Mouse (Mus musculus): ENCODE measurements at regions not wholly inside any gene's neighbourhood (a gene's known extent, or its start where the extent isn't known, plus 50 kb on each side); places are given as distances from the start of the nearest gene placed in this dataset.

- ATAC-seq (ENCODE audit: low FRiP score, low read depth): no peak
- H3K4me2 ChIP-seq (replicated peaks): no peak overlapping the region
- no peak overlapping the region for H3K9ac ChIP-seq
- H3K27ac ChIP-seq: no peak overlapping the region
- no peaks in the 10 kb centered on the region for H3K9me3 ChIP-seq
- WGBS: 70% methylated on average over 6 of the region's 6 CpGs
- no peaks in the 10 kb centered on the region for H3K36me3 ChIP-seq
- no peaks in the 10 kb centered on the region for H3K27me3 ChIP-seq (replicated peaks)
- H3K4me3 ChIP-seq: no peak overlapping the region
- H3K4me1 ChIP-seq: no peaks in the 10 kb centered on the region
These were observed 163.6 kb upstream of the Otx2 start for GRCm38 (mm10) chr14:48837181-48837580.

- Histone ChIP-seq H3K4me2 (replicated peaks) (no peak overlapping the region), H3K4me3 (no peak overlapping the region), H3K27ac (no peak overlapping the region), H3K9ac (no peak overlapping the region), H3K4me1 (no peaks in the 10 kb centered on the region), H3K27me3 (replicated peaks) (no peaks in the 10 kb centered on the region), H3K36me3 (no peaks in the 10 kb centered on the region), H3K9me3 (no peaks in the 10 kb centered on the region)
- ATAC-seq (ENCODE audit: low FRiP score, low read depth): no peak
- 38% methylated on average over 2 of the region's 2 CpGs for WGBS
These were observed 162.5 kb upstream of the Otx2 start for GRCm38 (mm10) chr14:48836071-48836470.

- Histone ChIP-seq H3K4me2 (replicated peaks) (no peak overlapping the region), H3K9ac (no peak overlapping the region), H3K9me3 (no peaks in the 10 kb centered on the region), H3K27ac (no peak overlapping the region), H3K27me3 (replicated peaks) (no peaks in the 10 kb centered on the region), H3K36me3 (no peaks in the 10 kb centered on the region), H3K4me1 (no peaks in the 10 kb centered on the region), H3K4me3 (no peak overlapping the region)
- WGBS: 97% methylated on average over 2 of the region's 2 CpGs
- no peak for ATAC-seq (ENCODE audit: low FRiP score, low read depth)
These were observed 160.8 kb upstream of the Otx2 start for GRCm38 (mm10) chr14:48834416-48834815.

- Histone ChIP-seq H3K4me2 (replicated peaks) (no peak overlapping the region), H3K27ac (no peak overlapping the region), H3K27me3 (replicated peaks) (no peaks in the 10 kb centered on the region), H3K4me1 (no peaks in the 10 kb centered on the region), H3K9ac (no peak overlapping the region), H3K36me3 (no peaks in the 10 kb centered on the region), H3K4me3 (no peak overlapping the region), H3K9me3 (no peaks in the 10 kb centered on the region)
- no peak for ATAC-seq (ENCODE audit: low FRiP score, low read depth)
- WGBS: 73% methylated on average over 5 of the region's 5 CpGs
These were observed 152.8 kb upstream of the Otx2 start for GRCm38 (mm10) chr14:48826421-48826820.

GRCm38 (mm10) chr14:48824375-48824774 lies 150.8 kb upstream of the Otx2 start:
- no peak overlapping the region for H3K4me2 ChIP-seq (replicated peaks)
- no peaks in the 10 kb centered on the region for H3K9me3 ChIP-seq
- H3K4me3 ChIP-seq: no peak overlapping the region
- no peaks in the 10 kb centered on the region for H3K4me1 ChIP-seq
- no peak overlapping the region for H3K27ac ChIP-seq
- WGBS: 72% methylated on average over 3 of the region's 3 CpGs
- H3K36me3 ChIP-seq: no peaks in the 10 kb centered on the region
- no peak for ATAC-seq (ENCODE audit: low FRiP score, low read depth)
- no peak overlapping the region for H3K9ac ChIP-seq
- no peaks in the 10 kb centered on the region for H3K27me3 ChIP-seq (replicated peaks)

GRCm38 (mm10) chr14:48815941-48816340 lies 142.3 kb upstream of the Otx2 start:
- ATAC-seq (ENCODE audit: low FRiP score, low read depth): no peak

GRCm38 (mm10) chr14:48815231-48815728 lies 141.7 kb upstream of the Otx2 start:
- H3K4me1 ChIP-seq: no peaks in the 10 kb centered on the region
- no peaks in the 10 kb centered on the region for H3K27me3 ChIP-seq (replicated peaks)
- WGBS: 43% methylated on average over 8 of the region's 8 CpGs
- H3K27ac ChIP-seq: no peak overlapping the region
- H3K9me3 ChIP-seq: no peaks in the 10 kb centered on the region
- H3K9ac ChIP-seq: no peak overlapping the region
- ATAC-seq (ENCODE audit: low FRiP score, low read depth): no peak
- no peak overlapping the region for H3K4me3 ChIP-seq
- no peak overlapping the region for H3K4me2 ChIP-seq (replicated peaks)
- no peaks in the 10 kb centered on the region for H3K36me3 ChIP-seq

More at GRCm38 (mm10) chr14:48815941-48816340, 142.3 kb upstream of the Otx2 start:
- Histone ChIP-seq H3K9ac (no peak overlapping the region), H3K4me2 (replicated peaks) (no peak overlapping the region), H3K9me3 (no peaks in the 10 kb centered on the region), H3K4me1 (no peaks in the 10 kb centered on the region), H3K36me3 (no peaks in the 10 kb centered on the region), H3K27me3 (replicated peaks) (no peaks in the 10 kb centered on the region), H3K4me3 (no peak overlapping the region), H3K27ac (no peak overlapping the region)
- 85% methylated on average over 3 of the region's 3 CpGs for WGBS

GRCm38 (mm10) chr14:48812741-48813495 lies 139.3 kb upstream of the Otx2 start:
- Histone ChIP-seq H3K27ac (no peak overlapping the region), H3K9me3 (no peaks in the 10 kb centered on the region), H3K4me1 (no peaks in the 10 kb centered on the region), H3K27me3 (replicated peaks) (no peaks in the 10 kb centered on the region), H3K36me3 (no peaks in the 10 kb centered on the region), H3K4me2 (replicated peaks) (no peak overlapping the region), H3K4me3 (no peak overlapping the region), H3K9ac (no peak overlapping the region)
- no peak for ATAC-seq (ENCODE audit: low FRiP score, low read depth)
- 86% methylated on average over 11 of the region's 11 CpGs for WGBS

GRCm38 (mm10) chr14:48804098-48804497 lies 130.5 kb upstream of the Otx2 start:
- WGBS: 91% methylated on average over 4 of the region's 4 CpGs
- no peak for ATAC-seq (ENCODE audit: low FRiP score, low read depth)

GRCm38 (mm10) chr14:48801283-48801682 lies 127.7 kb upstream of the Otx2 start:
- no peak overlapping the region for H3K9ac ChIP-seq
- 35% methylated on average over 14 of the region's 14 CpGs for WGBS
- H3K27me3 ChIP-seq (replicated peaks): no peaks in the 10 kb centered on the region
- no peak for ATAC-seq (ENCODE audit: low FRiP score, low read depth)
- H3K4me2 ChIP-seq (replicated peaks): no peak overlapping the region
- H3K9me3 ChIP-seq: no peaks in the 10 kb centered on the region
- no peaks in the 10 kb centered on the region for H3K36me3 ChIP-seq
- H3K4me1 ChIP-seq: no peaks in the 10 kb centered on the region
- H3K4me3 ChIP-seq: no peak overlapping the region
- no peak overlapping the region for H3K27ac ChIP-seq

More at GRCm38 (mm10) chr14:48804098-48804497, 130.5 kb upstream of the Otx2 start:
- H3K36me3 ChIP-seq: no peaks in the 10 kb centered on the region
- H3K4me1 ChIP-seq: no peaks in the 10 kb centered on the region
- H3K27me3 ChIP-seq (replicated peaks): no peaks in the 10 kb centered on the region
- no peak overlapping the region for H3K4me2 ChIP-seq (replicated peaks)
- H3K27ac ChIP-seq: no peak overlapping the region
- no peak overlapping the region for H3K9ac ChIP-seq
- H3K4me3 ChIP-seq: no peak overlapping the region
- H3K9me3 ChIP-seq: no peaks in the 10 kb centered on the region

- H3K9me3 ChIP-seq: no peaks in the 10 kb centered on the region
- H3K4me1 ChIP-seq: no peaks in the 10 kb centered on the region
- no peak for ATAC-seq (ENCODE audit: low FRiP score, low read depth)
- H3K27me3 ChIP-seq (replicated peaks): no peaks in the 10 kb centered on the region
- no peak overlapping the region for H3K4me2 ChIP-seq (replicated peaks)
- 34% methylated on average over 5 of the region's 5 CpGs for WGBS
- H3K36me3 ChIP-seq: no peaks in the 10 kb centered on the region
- no peak overlapping the region for H3K4me3 ChIP-seq
- H3K9ac ChIP-seq: no peak overlapping the region
- H3K27ac ChIP-seq: no peak overlapping the region
These were observed 127.2 kb upstream of the Otx2 start for GRCm38 (mm10) chr14:48800857-48801256.

- no peak overlapping the region for H3K4me3 ChIP-seq
- no peak overlapping the region for H3K9ac ChIP-seq
- no peaks in the 10 kb centered on the region for H3K4me1 ChIP-seq
- ATAC-seq (ENCODE audit: low FRiP score, low read depth): no peak
- no peaks in the 10 kb centered on the region for H3K9me3 ChIP-seq
- 20% methylated on average over 4 of the region's 4 CpGs for WGBS
- no peaks in the 10 kb centered on the region for H3K36me3 ChIP-seq
- H3K27ac ChIP-seq: no peak overlapping the region
- no peak overlapping the region for H3K4me2 ChIP-seq (replicated peaks)
- no peaks in the 10 kb centered on the region for H3K27me3 ChIP-seq (replicated peaks)
These were observed 126.5 kb upstream of the Otx2 start for GRCm38 (mm10) chr14:48800100-48800449.

- no peak for ATAC-seq (ENCODE audit: low FRiP score, low read depth)
- no peak overlapping the region for H3K4me3 ChIP-seq
- no peaks in the 10 kb centered on the region for H3K27me3 ChIP-seq (replicated peaks)
- H3K27ac ChIP-seq: no peak overlapping the region
- no peaks in the 10 kb centered on the region for H3K9me3 ChIP-seq
- no peaks in the 10 kb centered on the region for H3K4me1 ChIP-seq
- no peaks in the 10 kb centered on the region for H3K36me3 ChIP-seq
- H3K9ac ChIP-seq: no peak overlapping the region
- H3K4me2 ChIP-seq (replicated peaks): no peak overlapping the region
- WGBS: 37% methylated on average over 10 of the region's 10 CpGs
These were observed 126.0 kb upstream of the Otx2 start for GRCm38 (mm10) chr14:48799442-48800099.

Measured in neural tube, embryonic 12.5 days (tissue).